Mouse (Mus musculus): ENCODE data around the gene Plxnb2.
A peak's percentile ranks its signal among the peaks of the same experiment; 100 is the strongest.

The Plxnb2 gene

DNA sequence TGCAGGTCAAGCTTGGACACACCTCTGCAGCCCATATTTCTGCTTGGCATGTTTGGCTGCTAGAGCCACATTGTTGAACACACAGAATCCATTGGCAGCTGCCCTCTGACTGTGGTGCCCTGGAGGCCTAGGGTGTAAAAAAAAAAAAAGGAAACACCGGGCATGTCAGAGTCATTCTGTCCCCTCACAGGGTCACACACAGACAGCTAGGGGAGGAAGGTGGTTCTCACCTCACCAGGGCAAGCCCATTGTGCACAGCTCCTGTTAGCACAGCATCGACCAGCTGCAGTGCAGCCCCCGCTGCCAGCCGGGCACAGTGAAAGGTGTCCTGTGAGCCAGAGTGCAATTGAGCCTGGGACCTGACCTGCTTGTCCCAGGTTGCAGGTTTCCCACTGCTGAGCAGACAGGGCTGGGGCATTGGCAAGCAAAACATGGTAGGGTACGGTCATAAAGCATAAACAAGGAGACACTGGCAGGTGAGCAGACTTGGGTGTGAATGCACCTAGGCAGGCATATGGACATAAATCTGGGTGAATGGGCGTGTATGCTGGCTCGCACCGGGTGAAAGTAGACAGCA is 53.1 kb downstream of the Plxnb2 start:
- no peak for DNase-seq (ENCODE audit: low read depth)

- DNase-seq (ENCODE audit: low read depth) = no peak
Measured at GRCm38 (mm10) chr15:89126622-89127021, 54.0 kb downstream of the Plxnb2 start.

DNA sequence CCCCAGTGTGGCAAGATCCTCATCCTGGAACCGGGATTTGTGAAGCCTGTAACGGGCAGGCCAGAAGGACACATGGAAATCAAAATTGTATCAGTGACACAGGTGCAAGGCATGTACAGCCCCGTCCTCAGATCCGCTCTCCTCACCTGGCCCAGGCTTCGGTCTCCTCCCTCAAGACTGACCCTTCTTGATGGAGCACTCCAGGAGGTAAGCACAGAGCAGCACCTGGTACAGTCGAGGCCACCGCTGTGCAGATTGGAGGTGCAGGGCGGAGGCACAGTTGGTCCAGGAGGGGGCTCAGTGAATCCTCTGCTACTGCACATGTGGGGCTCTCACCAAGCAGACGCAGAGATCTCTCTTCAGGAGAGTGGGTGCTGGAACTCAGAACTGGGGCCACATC is 55.2 kb downstream of the Plxnb2 start:
- no peak for DNase-seq (ENCODE audit: low read depth)

GRCm38 (mm10) chr15:89124312-89124711 is 56.3 kb downstream of the Plxnb2 start:
- DNase-seq (ENCODE audit: low read depth) = no peak

GRCm38 (mm10) chr15:89123595-89123994 is 57.0 kb downstream of the Plxnb2 start:
- DNase-seq (ENCODE audit: low read depth) = no peak

GRCm38 (mm10) chr15:89122649-89123366 is 57.8 kb downstream of the Plxnb2 start, which contains the start of gene Tubgcp6:
Gene Tubgcp6 (minus strand): TSS chr15:89123112.
- peak; percentile 91 for DNase-seq (ENCODE audit: low read depth)

DNA sequence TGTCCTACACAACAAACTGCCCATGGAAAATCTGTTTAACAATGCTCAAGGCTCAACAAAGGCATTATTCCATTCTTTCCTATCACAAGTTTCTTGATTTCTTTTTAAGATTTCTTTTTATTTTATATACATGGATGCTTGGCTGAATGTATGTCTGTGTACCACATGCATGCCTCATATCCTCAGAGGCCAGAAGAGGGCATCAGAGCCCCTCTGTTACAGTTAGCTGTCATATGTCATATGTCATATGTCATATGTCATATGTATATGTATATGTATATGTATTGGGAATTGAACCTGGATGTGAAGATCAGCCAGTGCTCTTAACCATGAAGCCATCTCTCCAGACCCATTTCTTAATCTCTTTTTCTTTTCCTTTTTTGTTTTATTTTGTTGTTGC is 62.6 kb downstream of the Plxnb2 start:
- peak; percentile 59 for DNase-seq (ENCODE audit: low read depth)

DNA sequence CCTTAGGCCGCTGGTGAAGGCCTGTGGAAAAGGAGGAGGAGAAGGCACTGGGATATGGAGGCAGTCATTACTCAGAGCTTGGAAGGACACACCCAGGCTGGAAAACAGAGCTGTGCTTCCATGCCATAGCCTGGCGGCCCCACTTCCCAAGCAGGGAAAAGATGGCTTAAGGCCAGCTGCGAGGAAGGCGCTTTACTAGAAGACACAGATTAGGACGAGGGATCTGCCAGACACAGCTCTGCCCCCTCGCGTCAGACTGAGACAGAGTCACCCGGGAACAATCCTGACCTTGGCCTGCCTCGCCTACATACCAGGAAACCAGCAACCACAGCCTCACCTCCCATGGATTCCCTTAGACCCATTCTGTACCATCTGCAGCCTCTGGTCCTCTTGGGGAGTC is 70.4 kb downstream of the Plxnb2 start:
- DNase-seq (ENCODE audit: low read depth) = no peak

DNA sequence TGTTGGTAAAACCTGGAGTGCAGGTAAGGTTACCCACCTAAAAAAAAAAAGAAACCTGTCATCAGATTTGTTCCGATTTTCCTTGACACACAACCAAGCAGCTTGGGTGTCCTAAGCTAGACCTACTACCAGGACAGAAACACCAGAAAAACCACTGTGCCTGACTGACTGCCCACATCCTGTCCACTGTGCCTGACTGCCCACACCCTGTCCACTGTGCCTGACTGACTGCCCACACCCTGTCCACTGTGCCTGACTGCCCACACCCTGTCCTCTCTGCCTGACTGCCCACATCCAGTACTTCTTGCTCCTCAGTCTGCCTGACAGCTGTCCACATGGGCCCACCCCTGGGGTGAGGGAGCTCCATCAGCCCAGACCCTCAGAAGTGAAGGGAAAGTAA is 73.6 kb downstream of the Plxnb2 start:
- no peak for DNase-seq (ENCODE audit: low read depth)

DNA sequence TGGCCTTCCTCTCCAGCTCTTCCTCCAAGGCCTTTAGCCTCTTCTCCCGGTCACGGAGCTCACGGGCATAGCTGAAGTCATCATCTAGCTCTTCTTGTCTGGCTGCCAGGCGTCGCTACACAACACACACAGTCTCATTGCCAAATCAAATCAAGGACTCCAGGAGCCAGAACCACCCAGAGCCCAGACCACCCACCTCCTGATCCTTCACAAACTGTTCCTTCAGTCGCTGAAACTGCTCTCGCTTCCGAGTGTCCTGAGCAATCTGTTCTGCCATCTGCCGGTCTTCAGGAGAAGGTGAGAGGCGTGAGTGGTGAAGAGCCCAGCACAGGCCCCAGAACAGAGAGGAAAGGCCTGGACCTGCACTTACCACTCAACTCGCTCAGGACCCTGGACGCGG is 74.5 kb downstream of the Plxnb2 start:
- no peak for DNase-seq (ENCODE audit: low read depth)

Measured in 416B (cell line).